Mouse (Mus musculus) forebrain, embryonic 14.5 days (tissue): ENCODE measurements at regions not wholly inside any gene's neighbourhood (a gene's known extent, or its start where the extent isn't known, plus 50 kb on each side); places are given as distances from the start of the nearest gene placed in this dataset.

Experiments
- ATAC-seq: fragments of 200-750 bp; cut with Nextera tagmentation; 2 replicates; pipeline ENCODE4 v1.8.0; 2017; ENCODE audit warnings: mild to moderate bottlenecking, moderate library complexity
- DNase-seq: peaks from one replicate; pipeline ENCODE4 v3.0.0-alpha.2; 2015; ENCODE audit warnings: low spot score
- H3K27ac ChIP-seq: fragments of 300-500 bp; sonication (generic); 2 replicates; pipeline ENCODE4 v1.5.1; 2014; ENCODE audit warnings: low read depth, mild to moderate bottlenecking, control low read depth, low read length, moderate library complexity
- H3K27me3 ChIP-seq: fragments of 300-500 bp; sonication (generic); replicated peaks from 2 replicates; pipeline ENCODE4 v1.6.1; 2014; ENCODE audit warnings: low read length, control low read depth, mixed read lengths; ENCODE audit not compliant: control insufficient read depth, insufficient read depth
- H3K36me3 ChIP-seq: fragments of 300-500 bp; sonication (generic); 2 replicates; pipeline ENCODE4 v1.6.1; 2014; ENCODE audit warnings: low read length, control low read depth; ENCODE audit not compliant: control insufficient read depth, insufficient read depth
- H3K4me1 ChIP-seq: fragments of 300-500 bp; sonication (generic); 2 replicates; pipeline ENCODE4 v1.6.1; 2014; ENCODE audit warnings: antibody characterized with exemption, low read length, control low read depth; ENCODE audit not compliant: control insufficient read depth, insufficient read depth
- H3K4me2 ChIP-seq: fragments of 300-500 bp; sonication (generic); 2 replicates; pipeline ENCODE4 v1.6.1; 2014; ENCODE audit warnings: mild to moderate bottlenecking, control low read depth, low read length
- H3K4me3 ChIP-seq: fragments of 300-500 bp; sonication (generic); 2 replicates; pipeline ENCODE4 v1.5.1; 2014; ENCODE audit warnings: low read depth, low read length, control low read depth
- H3K9ac ChIP-seq: fragments of 300-500 bp; sonication (generic); 2 replicates; pipeline ENCODE4 v1.6.1; 2014; ENCODE audit warnings: mild to moderate bottlenecking, low read length, control low read depth, moderate library complexity
- H3K9me3 ChIP-seq: fragments of 300-500 bp; sonication (generic); replicated peaks from 2 replicates; pipeline ENCODE4 v1.6.1; 2016; ENCODE audit warnings: low read length, control low read depth, mixed read lengths; ENCODE audit not compliant: control insufficient read depth
- WGBS: fragments of 180-500 bp; shearing (Covaris S2); extraction: QIAGEN DNeasy Blood & Tissue Kit; methylation state at CpG from one replicate; pipeline ENCODE4 v1.1.7; 2014; 5-methylcytosine and 5-hydroxymethylcytosine counted together

- H3K4me1 ChIP-seq, result no peaks in the 10 kb centered on the region
- H3K36me3 ChIP-seq, result no peaks in the 10 kb centered on the region
- no peak overlapping the region for H3K27ac ChIP-seq
- H3K4me2 ChIP-seq, result no peak overlapping the region
- H3K9ac ChIP-seq, result no peak overlapping the region
- no peak overlapping the region for H3K4me3 ChIP-seq
- H3K27me3 ChIP-seq, result no peaks in the 10 kb centered on the region
- 92% methylated on average over 8 of the region's 8 CpGs for WGBS
- H3K9me3 ChIP-seq, result no peaks in the 10 kb centered on the region
- no peak for ATAC-seq
- DNase-seq, result no peak
Measured at GRCm38 (mm10) chr13:60511628-60512027, 90.1 kb upstream of the Dapk1 start.

DNA sequence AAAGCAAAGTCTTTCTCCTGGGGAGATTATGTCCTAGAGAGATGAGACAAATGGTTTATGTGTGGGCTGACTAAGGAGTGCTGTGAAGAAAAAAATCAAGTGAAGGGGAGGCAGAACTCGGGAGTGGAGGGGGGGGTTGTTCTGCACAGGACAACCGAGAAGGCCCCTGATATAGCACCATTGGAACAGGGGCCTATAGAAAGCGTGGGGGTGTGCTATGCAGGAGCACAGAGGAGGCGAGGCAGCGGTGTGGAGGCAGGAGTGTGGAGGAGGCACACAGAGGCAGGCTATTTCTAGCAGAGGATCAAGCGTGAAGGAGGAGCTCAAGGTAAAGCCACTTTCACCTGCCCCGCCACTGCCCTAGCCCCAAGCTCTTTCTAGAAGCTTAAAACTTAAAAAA, 88.0 kb upstream of the Dapk1 start:
- DNase-seq (no peak), ATAC-seq (no peak)
- WGBS, result 38% methylated on average over 7 of the region's 7 CpGs
- Histone ChIP-seq H3K4me2 (no peak overlapping the region), H3K9me3 (no peaks in the 10 kb centered on the region), H3K27me3 (no peaks in the 10 kb centered on the region), H3K4me3 (no peak overlapping the region), H3K4me1 (no peaks in the 10 kb centered on the region), H3K27ac (no peak overlapping the region), H3K36me3 (no peaks in the 10 kb centered on the region), H3K9ac (no peak overlapping the region)

- DNase-seq (no peak), ATAC-seq (no peak)
- Histone ChIP-seq H3K4me2 (no peak overlapping the region), H3K4me1 (no peaks in the 10 kb centered on the region), H3K36me3 (no peaks in the 10 kb centered on the region), H3K4me3 (no peak overlapping the region), H3K27me3 (no peaks in the 10 kb centered on the region), H3K9me3 (no peaks in the 10 kb centered on the region), H3K9ac (no peak overlapping the region), H3K27ac (no peak overlapping the region)
- WGBS, result 87% methylated on average over 9 of the region's 9 CpGs
Measured at GRCm38 (mm10) chr13:60514806-60515205, 86.9 kb upstream of the Dapk1 start.

GRCm38 (mm10) chr13:60518010-60518409, 83.7 kb upstream of the Dapk1 start:
- WGBS, result 83% methylated on average over 2 of the region's 2 CpGs
- no peak for ATAC-seq
- no peak overlapping the region for H3K9ac ChIP-seq

GRCm38 (mm10) chr13:60519708-60520107, 82.0 kb upstream of the Dapk1 start:
- 71% methylated on average over 4 of the region's 4 CpGs for WGBS
- H3K4me2 ChIP-seq, result no peak overlapping the region
- DNase-seq (no peak), ATAC-seq (no peak)
- no peak overlapping the region for H3K9ac ChIP-seq
- no peaks in the 10 kb centered on the region for H3K9me3 ChIP-seq
- no peak overlapping the region for H3K4me3 ChIP-seq
- H3K27me3 ChIP-seq, result no peaks in the 10 kb centered on the region
- H3K27ac ChIP-seq, result no peak overlapping the region
- H3K4me1 ChIP-seq, result no peaks in the 10 kb centered on the region
- no peaks in the 10 kb centered on the region for H3K36me3 ChIP-seq

More at GRCm38 (mm10) chr13:60518010-60518409, 83.7 kb upstream of the Dapk1 start:
- H3K4me3 ChIP-seq, result no peak overlapping the region
- no peaks in the 10 kb centered on the region for H3K27me3 ChIP-seq
- DNase-seq, result no peak
- no peaks in the 10 kb centered on the region for H3K9me3 ChIP-seq
- no peaks in the 10 kb centered on the region for H3K4me1 ChIP-seq
- H3K27ac ChIP-seq, result no peak overlapping the region
- no peak overlapping the region for H3K4me2 ChIP-seq
- no peaks in the 10 kb centered on the region for H3K36me3 ChIP-seq

DNA sequence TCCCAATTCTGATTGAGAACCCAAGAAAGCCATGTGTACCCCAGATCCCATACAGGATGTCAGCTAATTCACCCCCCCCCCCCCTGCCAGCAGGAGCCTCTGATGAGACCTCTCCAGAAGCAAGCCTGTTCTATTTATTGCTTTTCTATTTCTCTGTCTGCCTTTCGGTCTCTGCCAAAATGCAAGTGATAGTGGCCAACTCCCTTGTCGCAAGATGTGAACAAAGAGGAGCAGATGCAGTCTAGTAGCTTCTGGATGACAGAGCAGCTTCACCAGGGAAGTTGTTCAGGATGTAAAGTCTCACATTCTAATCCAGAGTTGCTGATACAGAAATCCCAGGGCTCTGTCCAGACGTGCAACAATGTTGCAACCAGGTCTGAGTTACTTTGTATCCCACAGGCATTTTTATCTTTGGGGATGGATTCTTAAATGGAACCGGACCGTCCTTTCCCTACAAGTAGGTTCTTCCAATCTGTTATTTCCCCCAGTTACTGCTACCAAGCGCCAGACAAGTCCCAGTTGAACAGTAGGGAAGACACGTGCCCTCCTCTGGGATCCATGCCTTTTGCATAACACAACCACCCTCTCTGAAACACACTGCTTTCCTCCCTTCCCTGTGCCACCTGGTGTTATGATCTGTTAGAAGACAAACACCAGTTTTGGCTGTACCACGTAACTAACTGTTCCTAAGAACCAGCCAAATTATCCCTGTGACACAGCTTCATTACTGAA, 78.9 kb upstream of the Dapk1 start:
- Histone ChIP-seq H3K4me2 (no peak overlapping the region), H3K36me3 (no peaks in the 10 kb centered on the region), H3K27me3 (no peaks in the 10 kb centered on the region), H3K9ac (no peak overlapping the region), H3K4me1 (0 out of 2 replicates have a peak, but pooled peaks cover 4% of the 10 kb centered on the region), H3K27ac (no peak overlapping the region), H3K4me3 (no peak overlapping the region), H3K9me3 (no peaks in the 10 kb centered on the region)
- DNase-seq (peak; percentile 58), ATAC-seq (0 out of 2 replicates have a peak, but pooled peaks have one; percentile 44)
- WGBS, result 73% methylated on average over 8 of the region's 8 CpGs

GRCm38 (mm10) chr13:60527806-60528205, 73.9 kb upstream of the Dapk1 start:
- ATAC-seq (peak; percentile 19; the same call in 1 of the 2 replicates), DNase-seq (peak; percentile 56)
- Histone ChIP-seq H3K4me1 (peaks cover 19% of the 10 kb centered on the region), H3K4me2 (no peak overlapping the region), H3K27ac (no peak overlapping the region), H3K27me3 (no peaks in the 10 kb centered on the region), H3K4me3 (no peak overlapping the region), H3K9me3 (no peaks in the 10 kb centered on the region), H3K36me3 (no peaks in the 10 kb centered on the region), H3K9ac (no peak overlapping the region)
- 67% methylated on average over 2 of the region's 2 CpGs for WGBS

DNA sequence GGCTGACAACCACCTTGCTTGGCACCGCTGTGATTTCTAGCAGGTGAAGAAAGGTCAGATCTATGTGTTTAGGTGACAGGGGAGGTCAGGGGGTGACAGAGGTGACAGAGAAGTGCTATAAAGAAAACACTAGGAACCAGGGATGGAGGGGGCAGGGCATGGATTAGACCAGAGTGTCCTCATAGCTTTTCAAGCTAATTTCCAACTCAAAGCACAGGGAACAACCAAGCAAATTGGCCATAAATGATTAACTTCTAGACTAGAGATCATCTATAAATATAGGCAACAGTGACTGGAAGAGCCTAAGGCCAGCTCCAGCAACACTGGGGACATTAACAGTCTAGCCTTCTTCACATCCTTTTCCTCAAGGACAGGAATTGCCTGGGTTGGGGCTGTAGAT, 72.9 kb upstream of the Dapk1 start:
- Histone ChIP-seq H3K36me3 (no peaks in the 10 kb centered on the region), H3K4me3 (no peak overlapping the region), H3K9ac (no peak overlapping the region), H3K4me1 (peaks cover 19% of the 10 kb centered on the region), H3K27ac (peak overlapping the region; percentile 70; the same call in 1 of the 2 replicates), H3K4me2 (no peak overlapping the region), H3K27me3 (no peaks in the 10 kb centered on the region), H3K9me3 (no peaks in the 10 kb centered on the region)
- DNase-seq (no peak), ATAC-seq (peak; percentile 27)
- WGBS, result 81% methylated on average over 1 of the region's 1 CpGs

DNA sequence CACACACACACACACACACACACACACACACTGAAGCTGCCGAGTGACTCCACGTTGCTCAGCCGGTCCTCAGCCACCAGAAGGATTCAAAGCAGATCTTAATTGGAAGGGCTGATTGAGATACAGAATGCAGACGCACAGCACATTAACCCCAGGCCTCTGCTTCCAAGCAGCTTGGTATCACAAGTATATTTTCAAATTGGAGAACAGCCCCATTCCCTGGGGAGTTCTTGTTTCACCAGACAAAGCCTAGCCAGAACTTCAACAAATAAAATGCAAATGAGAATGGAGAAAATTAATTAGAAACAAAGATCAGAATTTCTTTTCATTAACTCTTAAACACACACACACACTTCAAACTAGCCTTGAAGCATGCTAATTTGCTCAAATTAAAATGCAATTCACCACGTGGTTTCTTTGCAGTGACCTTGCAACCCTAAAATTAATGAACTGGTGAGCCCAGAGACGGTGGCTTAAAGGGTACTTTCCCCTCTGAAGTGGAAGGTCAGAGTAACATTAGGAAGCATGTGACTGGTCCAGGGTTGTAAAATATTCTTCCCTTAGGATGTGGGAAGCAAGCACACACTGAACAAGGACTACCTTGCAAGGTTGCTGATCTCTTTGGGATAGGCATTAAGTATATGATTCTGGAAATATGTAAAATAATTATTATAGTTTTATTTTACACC, 72.2 kb upstream of the Dapk1 start:
- WGBS, result 5% methylated on average over 6 of the region's 6 CpGs
- H3K36me3 ChIP-seq, result no peaks in the 10 kb centered on the region
- ATAC-seq (peak; percentile 86), DNase-seq (peak; percentile 95)
- no peaks in the 10 kb centered on the region for H3K27me3 ChIP-seq
- peaks cover 21% of the 10 kb centered on the region for H3K4me1 ChIP-seq
- H3K27ac ChIP-seq, result peak overlapping the region; percentile 70; the same call in 1 of the 2 replicates
- no peak overlapping the region for H3K4me3 ChIP-seq
- H3K9ac ChIP-seq, result no peak overlapping the region
- H3K9me3 ChIP-seq, result no peaks in the 10 kb centered on the region
- no peak overlapping the region for H3K4me2 ChIP-seq
